Mouse (Mus musculus) intestine, embryonic 15.5 days (tissue): ENCODE results near the gene Pex11a. TPM values are rescaled to one million over a fixed set of nuclear protein-coding genes. Genes with fewer than 3 reads are reported as not detected.
A peak's percentile ranks its signal among the peaks of the same experiment; 100 is the strongest.

Experiments
- ATAC-seq: fragments of 200-750 bp; cut with Nextera tagmentation; 2 replicates; pipeline ENCODE4 v1.8.0; 2017; ENCODE audit warnings: moderate TSS enrichment, moderate library complexity
- H3K27ac ChIP-seq: fragments of 300-500 bp; sonication (generic); 2 replicates; pipeline ENCODE4 v1.5.1; 2015; ENCODE audit warnings: mild to moderate bottlenecking, inconsistent platforms
- H3K27me3 ChIP-seq: fragments of 300-500 bp; sonication (generic); replicated peaks from 2 replicates; pipeline ENCODE4 v1.6.1; 2015; ENCODE audit warnings: inconsistent platforms
- H3K36me3 ChIP-seq: fragments of 300-500 bp; sonication (generic); 2 replicates; pipeline ENCODE4 v1.6.1; 2015; ENCODE audit warnings: inconsistent platforms
- H3K4me1 ChIP-seq: fragments of 300-500 bp; sonication (generic); replicated peaks from 2 replicates; pipeline ENCODE4 v1.6.1; 2015; ENCODE audit warnings: inconsistent platforms
- H3K4me2 ChIP-seq: fragments of 300-500 bp; sonication (generic); replicated peaks from 2 replicates; pipeline ENCODE4 v1.6.1; 2015; ENCODE audit warnings: mild to moderate bottlenecking, inconsistent platforms
- H3K4me3 ChIP-seq: fragments of 300-500 bp; sonication (generic); replicated peaks from 2 replicates; pipeline ENCODE4 v1.5.1; 2015; ENCODE audit warnings: inconsistent platforms
- H3K9ac ChIP-seq: fragments of 300-500 bp; sonication (generic); 2 replicates; pipeline ENCODE4 v1.6.1; 2015; ENCODE audit warnings: inconsistent platforms
- H3K9me3 ChIP-seq: fragments of 300-500 bp; sonication (generic); 2 replicates; pipeline ENCODE4 v1.6.1; 2016; ENCODE audit warnings: inconsistent platforms
- WGBS: fragments of 180-500 bp; shearing (Covaris S2); methylation state at CpG from one replicate; pipeline ENCODE4 v1.1.7; 2015; 5-methylcytosine and 5-hydroxymethylcytosine counted together
- polyA plus RNA-seq: library from polyadenylated mRNA; unstranded; fragments of >200 nt; fragmentation: Nextera tagmentation; extraction: Ambion mirVana; gene quantifications from 2 replicates; pipeline ENCODE4 v1.2.1, GENCODE M21; 2015

Gene Pex11a
- polyA plus RNA-seq, 1 experiment from 2014 or later, result 9.6 TPM

GRCm38 (mm10) chr7:79734563-79734962 is 8.4 kb downstream of the Pex11a start:
- WGBS, result 59% methylated on average over 8 of the region's 8 CpGs
- Histone ChIP-seq H3K9me3 (no peaks in the 10 kb centered on the region), H3K4me2 (0 out of 2 replicates have a peak overlapping the region, but pooled peaks have one; percentile 17), H3K36me3 (peaks cover 3% of the 10 kb centered on the region; the same call in 1 of the 2 replicates), H3K4me1 (0 out of 2 replicates have a peak, but pooled peaks cover 8% of the 10 kb centered on the region), H3K9ac (no peak overlapping the region), H3K4me3 (no peak overlapping the region), H3K27me3 (no peaks in the 10 kb centered on the region), H3K27ac (peak overlapping the region; percentile 32; the same call in 1 of the 2 replicates)
- ATAC-seq, result peak; percentile 91

GRCm38 (mm10) chr7:79732622-79733021 is 10.3 kb downstream of the Pex11a start, which contains the start of gene Plin1:
Gene Plin1, minus strand, starts transcription at chr7:79732903.
- Histone ChIP-seq H3K4me1 (0 out of 2 replicates have a peak, but pooled peaks cover 8% of the 10 kb centered on the region), H3K9ac (no peak within 1 kb of the TSS), H3K9me3 (no peaks in the 10 kb centered on the region), H3K27ac (no peak within 1 kb of the TSS), H3K27me3 (no peaks in the 10 kb centered on the region), H3K4me3 (no peak within 1 kb of the TSS), H3K4me2 (no peak within 1 kb of the TSS), H3K36me3 (peaks cover 3% of the 10 kb centered on the region; the same call in 1 of the 2 replicates)
- ATAC-seq, result no peak
- 67% methylated on average over 4 of the region's 4 CpGs for WGBS

- 84% methylated on average over 13 of the region's 13 CpGs for WGBS
- Histone ChIP-seq H3K36me3 (no peaks in the 10 kb centered on the region), H3K27me3 (no peaks in the 10 kb centered on the region), H3K4me2 (no peak overlapping the region), H3K9ac (no peak overlapping the region), H3K27ac (no peak overlapping the region), H3K4me3 (no peak overlapping the region), H3K4me1 (0 out of 2 replicates have a peak, but pooled peaks cover 8% of the 10 kb centered on the region), H3K9me3 (no peaks in the 10 kb centered on the region)
- ATAC-seq, result no peak
Measured at GRCm38 (mm10) chr7:79731438-79731837, 11.5 kb downstream of the Pex11a start.

- Histone ChIP-seq H3K4me3 (no peak overlapping the region), H3K27ac (no peak overlapping the region), H3K36me3 (no peaks in the 10 kb centered on the region), H3K9ac (no peak overlapping the region), H3K9me3 (no peaks in the 10 kb centered on the region), H3K27me3 (no peaks in the 10 kb centered on the region), H3K4me2 (no peak overlapping the region), H3K4me1 (0 out of 2 replicates have a peak, but pooled peaks cover 8% of the 10 kb centered on the region)
- 66% methylated on average over 11 of the region's 11 CpGs for WGBS
- ATAC-seq, result 0 out of 2 replicates have a peak, but pooled peaks have one; percentile 9
Measured at GRCm38 (mm10) chr7:79729743-79730370, 13.1 kb downstream of the Pex11a start.

GRCm38 (mm10) chr7:79729169-79729568 is 13.8 kb downstream of the Pex11a start:
- no peaks in the 10 kb centered on the region for H3K36me3 ChIP-seq
- 0 out of 2 replicates have a peak, but pooled peaks have one; percentile 17 for ATAC-seq
- no peak overlapping the region for H3K27ac ChIP-seq
- 0 out of 2 replicates have a peak, but pooled peaks cover 4% of the 10 kb centered on the region for H3K4me1 ChIP-seq
- H3K4me2 ChIP-seq, result no peak overlapping the region
- no peaks in the 10 kb centered on the region for H3K27me3 ChIP-seq
- no peak overlapping the region for H3K4me3 ChIP-seq
- WGBS, result 3% methylated on average over 8 of the region's 8 CpGs
- no peaks in the 10 kb centered on the region for H3K9me3 ChIP-seq
- no peak overlapping the region for H3K9ac ChIP-seq

- H3K4me1 ChIP-seq, result no peaks in the 10 kb centered on the region
- no peak overlapping the region for H3K27ac ChIP-seq
- H3K9me3 ChIP-seq, result no peaks in the 10 kb centered on the region
- H3K27me3 ChIP-seq, result no peaks in the 10 kb centered on the region; the same call in 1 of the 2 replicates
- H3K9ac ChIP-seq, result no peak overlapping the region
- H3K4me2 ChIP-seq, result no peak overlapping the region
- peak; percentile 48 for ATAC-seq
- 33% methylated on average over 6 of the region's 6 CpGs for WGBS
- no peaks in the 10 kb centered on the region for H3K36me3 ChIP-seq
- H3K4me3 ChIP-seq, result no peak overlapping the region
Measured at GRCm38 (mm10) chr7:79728219-79728618, 14.7 kb downstream of the Pex11a start.

GRCm38 (mm10) chr7:79727091-79727490 is 15.8 kb downstream of the Pex11a start:
- 7% methylated on average over 2 of the region's 2 CpGs for WGBS
- Histone ChIP-seq H3K27ac (no peak overlapping the region), H3K27me3 (peaks cover 4% of the 10 kb centered on the region; the same call in 1 of the 2 replicates), H3K9ac (no peak overlapping the region), H3K36me3 (no peaks in the 10 kb centered on the region), H3K4me3 (no peak overlapping the region), H3K9me3 (no peaks in the 10 kb centered on the region), H3K4me1 (no peaks in the 10 kb centered on the region), H3K4me2 (no peak overlapping the region)
- no peak for ATAC-seq

DNA sequence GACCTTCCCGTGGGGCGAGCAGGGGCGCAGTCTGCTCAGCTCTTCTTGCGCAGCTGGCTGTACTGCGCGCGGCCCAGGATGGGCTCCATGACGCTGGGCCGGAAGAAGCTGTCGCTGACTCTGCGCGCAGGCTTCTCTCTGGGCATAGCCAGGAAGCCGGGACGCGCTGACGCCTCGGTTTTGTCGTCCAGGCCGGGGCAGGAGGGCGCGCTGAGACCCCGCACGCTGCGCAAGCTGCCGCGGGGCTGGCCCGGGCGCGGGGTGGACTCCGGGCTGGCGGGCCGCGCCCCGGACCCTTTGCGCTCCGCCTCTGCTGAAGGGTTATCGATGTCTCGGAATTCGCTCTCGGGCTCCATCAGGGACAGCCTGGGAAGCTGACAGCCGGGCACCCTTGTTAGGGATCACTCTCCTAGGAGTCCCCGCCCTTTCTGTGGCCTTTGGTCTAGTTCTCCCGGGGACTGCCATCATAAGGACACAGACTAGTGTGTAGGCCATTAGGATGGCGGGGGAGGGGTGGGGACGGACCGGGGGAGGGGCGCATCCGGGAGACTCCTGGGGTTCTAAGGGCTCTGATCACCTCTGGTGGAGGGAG is 21.4 kb downstream of the Pex11a start:
- Histone ChIP-seq H3K9me3 (no peaks in the 10 kb centered on the region), H3K9ac (peak overlapping the region; percentile 73), H3K27me3 (peaks cover 4% of the 10 kb centered on the region), H3K27ac (0 out of 2 replicates have a peak overlapping the region, but pooled peaks have one; percentile 56), H3K4me3 (peak overlapping the region; percentile 64), H3K36me3 (no peaks in the 10 kb centered on the region), H3K4me1 (no peaks in the 10 kb centered on the region; the same call in none of the 2 replicates), H3K4me2 (peak overlapping the region; percentile 97)
- under 1% methylated on average over 48 of the region's 48 CpGs for WGBS
- peak; percentile 82 for ATAC-seq

DNA sequence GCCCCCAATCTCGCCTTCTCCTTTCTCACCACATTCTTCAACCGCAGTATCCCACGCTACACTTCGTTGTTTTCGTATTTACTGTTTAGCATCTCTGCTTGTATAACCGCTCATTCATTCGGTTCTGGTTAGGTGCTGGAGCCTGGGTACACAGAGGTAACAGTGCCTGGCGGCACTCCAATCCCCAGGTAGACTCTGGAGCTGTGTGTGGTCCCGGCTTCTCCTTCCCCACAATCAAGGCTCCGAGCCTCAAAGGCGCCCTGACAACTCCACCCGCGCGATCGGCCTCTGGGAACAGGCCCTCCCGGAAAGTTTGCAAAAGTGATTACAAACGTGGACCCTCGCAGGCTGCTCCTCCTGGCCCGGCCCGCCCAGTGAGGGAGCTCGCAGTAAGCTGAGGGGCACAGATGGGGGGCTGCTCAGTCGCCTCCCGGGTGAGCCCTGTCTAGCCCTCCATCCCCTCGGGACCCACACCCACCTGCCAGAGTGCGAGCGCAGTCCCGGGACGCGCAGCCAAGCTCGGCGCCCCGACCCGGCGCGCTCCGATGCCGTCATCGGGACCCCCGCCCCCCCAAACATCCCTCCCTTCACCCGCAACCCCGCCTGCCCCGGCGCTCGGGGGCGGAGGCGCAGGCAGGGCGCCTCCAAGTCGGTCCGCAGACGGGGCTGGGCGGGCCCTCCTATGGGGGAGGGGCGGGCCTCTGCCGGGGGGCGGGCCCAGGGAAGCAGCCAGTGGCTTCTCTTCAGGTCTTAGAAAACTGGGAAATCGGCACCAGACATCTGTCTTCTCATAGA is 27.5 kb downstream of the Pex11a start, which contains the start of gene Kif7:
Gene Kif7, minus strand, starts transcription at position 534 of the 795 bp plus-strand sequence.
- peak within 1 kb of the TSS; percentile 71 for H3K9ac ChIP-seq
- ATAC-seq, result peak; percentile 97
- peaks cover 6% of the 10 kb centered on the region for H3K4me1 ChIP-seq
- H3K9me3 ChIP-seq, result no peaks in the 10 kb centered on the region
- WGBS, result under 1% methylated on average over 55 of the region's 55 CpGs
- H3K36me3 ChIP-seq, result no peaks in the 10 kb centered on the region
- H3K27me3 ChIP-seq, result 0 out of 2 replicates have a peak, but pooled peaks cover 7% of the 10 kb centered on the region
- H3K4me3 ChIP-seq, result peak within 1 kb of the TSS; percentile 65
- H3K27ac ChIP-seq, result peak within 1 kb of the TSS; percentile 44; the same call in 1 of the 2 replicates
- peak within 1 kb of the TSS; percentile 89 for H3K4me2 ChIP-seq

- Histone ChIP-seq H3K36me3 (0 out of 2 replicates have a peak, but pooled peaks cover 5% of the 10 kb centered on the region), H3K4me3 (no peak overlapping the region), H3K9ac (no peak overlapping the region), H3K9me3 (no peaks in the 10 kb centered on the region), H3K27ac (no peak overlapping the region), H3K27me3 (0 out of 2 replicates have a peak, but pooled peaks cover 13% of the 10 kb centered on the region), H3K4me2 (peak overlapping the region; percentile 86; the same call in 1 of the 2 replicates), H3K4me1 (peaks cover 11% of the 10 kb centered on the region)
- 51% methylated on average over 17 of the region's 17 CpGs for WGBS
- no peak for ATAC-seq
Measured at GRCm38 (mm10) chr7:79710831-79711230, 32.1 kb downstream of the Pex11a start.

DNA sequence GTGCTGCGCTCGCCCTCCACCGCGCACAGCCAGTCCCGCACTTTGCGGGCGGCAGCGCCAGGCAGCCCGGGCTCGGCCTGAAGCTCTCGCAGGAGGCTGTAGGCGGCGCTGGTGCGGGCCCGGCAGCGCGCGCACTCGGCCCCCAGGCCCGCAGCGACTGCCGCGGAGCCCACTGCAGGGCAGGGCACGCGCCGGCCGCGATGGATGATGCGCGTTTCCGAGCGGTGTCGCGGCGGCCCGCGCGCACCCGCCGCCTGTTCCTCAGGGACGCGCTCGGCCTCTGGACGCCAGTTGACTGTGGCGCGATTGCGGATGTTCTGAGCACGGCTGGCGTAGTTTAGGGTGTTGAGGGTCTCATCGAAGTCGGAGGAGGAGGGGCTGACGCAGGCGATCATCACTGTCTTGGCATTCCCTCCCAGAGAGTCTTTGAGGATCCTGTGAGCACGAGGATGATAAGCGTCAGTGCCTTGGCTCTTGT is 32.8 kb downstream of the Pex11a start:
- peak; percentile 84 for ATAC-seq
- H3K4me2 ChIP-seq, result peak overlapping the region; percentile 86
- no peaks in the 10 kb centered on the region for H3K9me3 ChIP-seq
- no peak overlapping the region for H3K27ac ChIP-seq
- peak overlapping the region; percentile 45 for H3K4me3 ChIP-seq
- peaks cover 10% of the 10 kb centered on the region for H3K4me1 ChIP-seq
- peak overlapping the region; percentile 44 for H3K9ac ChIP-seq
- H3K36me3 ChIP-seq, result 0 out of 2 replicates have a peak, but pooled peaks cover 5% of the 10 kb centered on the region
- 0 out of 2 replicates have a peak, but pooled peaks cover 13% of the 10 kb centered on the region for H3K27me3 ChIP-seq
- WGBS, result 3% methylated on average over 55 of the region's 55 CpGs
